Mouse (Mus musculus) MEL (cell line): ENCODE measurements at regions not wholly inside any gene's neighbourhood (a gene's known extent, or its start where the extent isn't known, plus 50 kb on each side); places are given as distances from the start of the nearest gene placed in this dataset.

Experiments
- DNase-seq: peaks from one replicate; pipeline ENCODE4 v3.0.0; 2011; ENCODE audit warnings: low read depth, low spot score
- H3K27ac ChIP-seq: 2 replicates; pipeline ENCODE4 v1.5.1; 2012; ENCODE audit warnings: low read depth, mild to moderate bottlenecking, control low read depth, low read length, moderate library complexity; ENCODE audit not compliant: control insufficient read depth
- H3K27me3 ChIP-seq, 2 experiments: fragments of 150-350 bp in 1 of 2; sonication (generic) in 1 of 2; 2 replicates each; pipeline ENCODE4 v1.6.1; 2012; ENCODE audit warnings: low read length in 2 of 2, mild to moderate bottlenecking in 2 of 2, improper control_type of control experiment in 1 of 2, moderate library complexity in 1 of 2; ENCODE audit not compliant: insufficient read depth in 2 of 2, control insufficient read depth in 1 of 2
- H3K36me3 ChIP-seq, 2 experiments: 2 replicates each; pipeline ENCODE4 v1.6.1; 2012 to 2014; ENCODE audit warnings: low read length in 2 of 2, improper control_type of control experiment in 1 of 2, inconsistent platforms in 1 of 2, mild to moderate bottlenecking in 1 of 2; ENCODE audit not compliant: insufficient read depth in 2 of 2, control insufficient read depth in 1 of 2
- H3K4me1 ChIP-seq, 2 experiments: fragments of 150-350 bp in 1 of 2; sonication (generic) in 1 of 2; 2 replicates each; pipeline ENCODE4 v1.6.1; 2012; ENCODE audit warnings: low read length in 2 of 2, improper control_type of control experiment in 1 of 2, mild to moderate bottlenecking in 1 of 2; ENCODE audit not compliant: insufficient read depth in 2 of 2, control insufficient read depth in 1 of 2
- H3K4me3 ChIP-seq, 2 experiments: fragments of 150-350 bp in 1 of 2; sonication (generic) in 1 of 2; 2 replicates each; pipeline ENCODE4 v1.5.1; 2012; ENCODE audit warnings: low read depth in 2 of 2, low read length in 2 of 2, mild to moderate bottlenecking in 2 of 2, moderate library complexity in 2 of 2, control low read depth in 1 of 2, improper control_type of control experiment in 1 of 2; ENCODE audit not compliant: control insufficient read depth in 1 of 2, insufficient read depth in 1 of 2
- H3K79me2 ChIP-seq: 2 replicates; pipeline ENCODE4 v1.6.1; 2012; ENCODE audit warnings: mild to moderate bottlenecking, low read length, moderate library complexity; ENCODE audit not compliant: control insufficient read depth, poor library complexity, insufficient read depth
- H3K9ac ChIP-seq: 2 replicates; pipeline ENCODE4 v1.6.1; 2012; ENCODE audit warnings: low read depth, mild to moderate bottlenecking, control low read depth, low read length, moderate library complexity; ENCODE audit not compliant: control insufficient read depth, poor library complexity, severe bottlenecking
- H3K9me3 ChIP-seq: fragments of 150-350 bp; sonication (generic); replicated peaks from 2 replicates; pipeline ENCODE4 v1.6.1; 2012; ENCODE audit warnings: mild to moderate bottlenecking, low read length, improper control_type of control experiment, moderate library complexity; ENCODE audit not compliant: insufficient read depth
- E2F4 ChIP-seq: IDR thresholded peaks from 2 replicates; pipeline ENCODE4 v1.6.1; 2011; ENCODE audit warnings: low read depth, low read length, improper control_type of control experiment, borderline replicate concordance
- ELF1 ChIP-seq: IDR thresholded peaks from 2 replicates; pipeline ENCODE4 v1.6.1; 2014; ENCODE audit warnings: low read depth, mild to moderate bottlenecking, inconsistent platforms, low read length, improper control_type of control experiment, moderate library complexity
- EP300 ChIP-seq, 2 experiments: IDR thresholded peaks; 2 replicates each; pipeline ENCODE4 v1.6.1; 2011; ENCODE audit warnings: improper control_type of control experiment in 2 of 2, low read length in 2 of 2, low read depth in 1 of 2, mild to moderate bottlenecking in 1 of 2
- ETS1 ChIP-seq: IDR thresholded peaks from 2 replicates; pipeline ENCODE4 v1.6.1; 2012; ENCODE audit warnings: low read depth, mild to moderate bottlenecking, inconsistent platforms, low read length, improper control_type of control experiment, moderate library complexity
- GABPA ChIP-seq: IDR thresholded peaks from 2 replicates; pipeline ENCODE4 v1.6.1; 2012; ENCODE audit warnings: low read depth, mild to moderate bottlenecking, inconsistent platforms, low read length, improper control_type of control experiment, moderate library complexity
- JUND ChIP-seq: IDR thresholded peaks from 2 replicates; pipeline ENCODE4 v1.6.1; 2011; ENCODE audit warnings: low read depth, mild to moderate bottlenecking, improper control_type of control experiment, low read length
- MAFK ChIP-seq: IDR thresholded peaks from 2 replicates; pipeline ENCODE4 v1.6.1; 2011; ENCODE audit warnings: low read depth, mild to moderate bottlenecking, low read length, improper control_type of control experiment, borderline replicate concordance
- MAX ChIP-seq: IDR thresholded peaks from 2 replicates; pipeline ENCODE4 v1.6.1; 2011; ENCODE audit warnings: low read length, improper control_type of control experiment
- MAZ ChIP-seq: IDR thresholded peaks from 2 replicates; pipeline ENCODE4 v1.6.1; 2012; ENCODE audit warnings: low read depth, mild to moderate bottlenecking, inconsistent platforms, low read length, improper control_type of control experiment
- POLR2AphosphoS5 ChIP-seq: IDR thresholded peaks from 2 replicates; pipeline ENCODE4 v1.6.1; 2012; ENCODE audit warnings: low read depth, borderline replicate concordance, mild to moderate bottlenecking, inconsistent platforms, low read length, moderate library complexity, mixed read lengths
- TBP ChIP-seq: IDR thresholded peaks from 2 replicates; pipeline ENCODE4 v1.8.0; 2011; ENCODE audit warnings: low read depth, low read length, improper control_type of control experiment
- USF1 ChIP-seq: IDR thresholded peaks from 2 replicates; pipeline ENCODE4 v1.6.1; 2014; ENCODE audit warnings: low read depth, mild to moderate bottlenecking, inconsistent platforms, low read length, improper control_type of control experiment, moderate library complexity
- ZKSCAN1 ChIP-seq: IDR thresholded peaks from 2 replicates; pipeline ENCODE4 v1.6.1; 2012; ENCODE audit warnings: low read depth, mild to moderate bottlenecking, inconsistent platforms, low read length, improper control_type of control experiment, moderate library complexity
- ZNF384 ChIP-seq: IDR thresholded peaks from 2 replicates; pipeline ENCODE4 v1.6.1; 2012; ENCODE audit warnings: low read depth, mild to moderate bottlenecking, inconsistent platforms, low read length, improper control_type of control experiment

- H3K9ac ChIP-seq = no peak overlapping the region
- no peaks in the 10 kb centered on the region for H3K27me3 ChIP-seq
- peaks cover 0 to 27% of the 10 kb centered on the region in 2 experiments; a peak in 2 of 4 replicates for H3K36me3 ChIP-seq
- H3K4me3 ChIP-seq = no peak overlapping the region
- no peaks in the 10 kb centered on the region for H3K9me3 ChIP-seq
- H3K79me2 ChIP-seq = no peaks in the 10 kb centered on the region
- no peak for DNase-seq
- H3K27ac ChIP-seq = no peak overlapping the region
- TF ChIP-seq MAX (no peak), JUND (no peak), E2F4 (no peak), ELF1 (no peak), TBP (no peak), MAFK (no peak), ZKSCAN1 (no peak), MAZ (no peak), EP300 (IDR thresholded peaks at IDR 0.05; ENCODE audit: low read depth in 1 of 2, low read length in 2 of 2) (no peak), POLR2AphosphoS5 (no peak), GABPA (no peak)
- H3K4me1 ChIP-seq = peaks cover 2 to 29% of the 10 kb centered on the region in 2 experiments; a peak in 3 of 4 replicates
Observed at GRCm38 (mm10) chr10:17559370-17559955, 163.6 kb upstream of the Cited2 start.

- Histone ChIP-seq H3K4me1 (peaks cover 2 to 29% of the 10 kb centered on the region in 2 experiments; a peak in 3 of 4 replicates), H3K27ac (no peak overlapping the region), H3K36me3 (peaks cover 0 to 27% of the 10 kb centered on the region in 2 experiments; a peak in 2 of 4 replicates), H3K27me3 (no peaks in the 10 kb centered on the region), H3K4me3 (no peak overlapping the region), H3K9ac (no peak overlapping the region), H3K79me2 (no peaks in the 10 kb centered on the region), H3K9me3 (no peaks in the 10 kb centered on the region)
- peak; percentile 34 for DNase-seq
- TF ChIP-seq ZKSCAN1 (no peak), MAFK (no peak), ZNF384 (peak; percentile 79), USF1 (no peak)
Observed at GRCm38 (mm10) chr10:17559980-17560379, 163.0 kb upstream of the Cited2 start.

GRCm38 (mm10) chr10:17561466-17561865, 161.6 kb upstream of the Cited2 start:
- DNase-seq = no peak
- H3K4me1 ChIP-seq = peaks cover 2 to 29% of the 10 kb centered on the region in 2 experiments; a peak in 3 of 4 replicates
- no peak for TF ChIP-seq ETS1
- peaks cover 0 to 27% of the 10 kb centered on the region in 2 experiments; a peak in 2 of 4 replicates for H3K36me3 ChIP-seq
- H3K4me3 ChIP-seq = no peak overlapping the region
- H3K9ac ChIP-seq = no peak overlapping the region
- no peaks in the 10 kb centered on the region for H3K79me2 ChIP-seq
- no peak overlapping the region for H3K27ac ChIP-seq
- no peaks in the 10 kb centered on the region for H3K27me3 ChIP-seq
- no peaks in the 10 kb centered on the region for H3K9me3 ChIP-seq
